Comparison of ENCODE assay signal across 8 mouse cellular contexts in genomic region chr7:29247314-29247700, GRCm38 (mm10). TPM values are rescaled to one million over a fixed set of nuclear protein-coding genes. Genes with fewer than 3 reads are reported as not detected.
DNase-seq lines count a peak whose midpoint lies in the region; ATAC-seq and TF ChIP-seq lines count a peak whose summit lies in the region.

No protein-coding gene starts in this region.

- peaks cover 19% of the 10 kb centered on the region for H3K4me1 ChIP-seq in embryonic facial prominence, embryonic 15.5 days
- H3K4me1 ChIP-seq in heart, embryonic 13.5 days: peaks cover 34% of the 10 kb centered on the region
- peaks cover 3% of the 10 kb centered on the region for H3K4me1 ChIP-seq in kidney, postnatal 0 days (replicated peaks; ENCODE audit: insufficient read depth, low read length)
- H3K4me1 ChIP-seq in liver, postnatal 0 days (ENCODE audit: insufficient read depth): peaks cover 9% of the 10 kb centered on the region
- no peaks in the 10 kb centered on the region for H3K4me1 ChIP-seq in neural tube, embryonic 14.5 days (ENCODE audit: control insufficient read depth, insufficient read depth, low read length)

- ATAC-seq in embryonic facial prominence, embryonic 15.5 days (ENCODE audit: insufficient number of reproducible peaks, low FRiP score, low TSS enrichment, low read depth): no peak
- no peak for ATAC-seq in heart, embryonic 13.5 days (ENCODE audit: extremely low read depth, insufficient number of reproducible peaks, low FRiP score, low TSS enrichment)
- no peak; the same call in 1 of the 2 replicates for ATAC-seq in kidney, postnatal 0 days (replicated peaks; ENCODE audit: low FRiP score, low read depth)
- ATAC-seq in liver, postnatal 0 days: peak; percentile 26; the same call in 1 of the 2 replicates
- peak; percentile 42; the same call in 1 of the 2 replicates for ATAC-seq in neural tube, embryonic 14.5 days (ENCODE audit: low read depth)

- peak overlapping the region; percentile 44 for H3K4me2 ChIP-seq in embryonic facial prominence, embryonic 15.5 days (replicated peaks)
- peak overlapping the region; percentile 81 for H3K4me2 ChIP-seq in heart, embryonic 13.5 days
- H3K4me2 ChIP-seq in kidney, postnatal 0 days (ENCODE audit: low read length): peak overlapping the region; percentile 59
- H3K4me2 ChIP-seq in liver, postnatal 0 days (ENCODE audit: low read depth, low read length): peak overlapping the region; percentile 81
- H3K4me2 ChIP-seq in neural tube, embryonic 14.5 days (ENCODE audit: low read depth, low read length): 0 out of 2 replicates have a peak overlapping the region, but pooled peaks have one; percentile 21

- H3K4me3 ChIP-seq in embryonic facial prominence, embryonic 15.5 days (replicated peaks): peak overlapping the region; percentile 26
- H3K4me3 ChIP-seq in heart, embryonic 13.5 days: peak overlapping the region; percentile 51
- peak overlapping the region; percentile 26 for H3K4me3 ChIP-seq in kidney, postnatal 0 days (replicated peaks; ENCODE audit: low read depth, low read length)
- peak overlapping the region; percentile 39 for H3K4me3 ChIP-seq in liver, postnatal 0 days (ENCODE audit: low read depth, low read length)
- H3K4me3 ChIP-seq in neural tube, embryonic 14.5 days (ENCODE audit: low read depth, low read length): no peak overlapping the region

- DNase-seq in B cell, adult 2 months: peak; percentile 89 to 90
- peak; percentile 59 to 71 for DNase-seq in adrenal gland, postnatal 4 days (ENCODE audit: low spot score in 2 of 2)
- DNase-seq in kidney, postnatal 0 days (ENCODE audit: low spot score): peak; percentile 83
- DNase-seq in liver, postnatal 0 days: peak; percentile 87
- peak; percentile 81 for DNase-seq in testis, postnatal 14 days (ENCODE audit: low spot score)

- TF ChIP-seq EP300 in liver, postnatal 0 days (IDR thresholded peaks at IDR 0.05; ENCODE audit: low read depth): no peak

- no peak overlapping the region for H3K9ac ChIP-seq in embryonic facial prominence, embryonic 15.5 days
- peak overlapping the region; percentile 75 for H3K9ac ChIP-seq in heart, embryonic 13.5 days
- H3K9ac ChIP-seq in kidney, postnatal 0 days (ENCODE audit: low read depth, low read length): no peak overlapping the region
- 0 out of 2 replicates have a peak overlapping the region, but pooled peaks have one; percentile 17 for H3K9ac ChIP-seq in liver, postnatal 0 days (replicated peaks)
- H3K9ac ChIP-seq in neural tube, embryonic 14.5 days (replicated peaks; ENCODE audit: low read depth, low read length): 0 out of 2 replicates have a peak overlapping the region, but pooled peaks have one; percentile 32

- no peak overlapping the region for H3K27ac ChIP-seq in embryonic facial prominence, embryonic 15.5 days (replicated peaks)
- H3K27ac ChIP-seq in heart, embryonic 13.5 days (replicated peaks): no peak overlapping the region
- no peak overlapping the region for H3K27ac ChIP-seq in kidney, postnatal 0 days
- H3K27ac ChIP-seq in liver, postnatal 0 days (ENCODE audit: low read depth): no peak overlapping the region
- no peak overlapping the region for H3K27ac ChIP-seq in neural tube, embryonic 14.5 days (ENCODE audit: low read depth, low read length)

- peaks cover 29% of the 10 kb centered on the region for H3K36me3 ChIP-seq in embryonic facial prominence, embryonic 15.5 days
- H3K36me3 ChIP-seq in heart, embryonic 13.5 days: peaks cover 33% of the 10 kb centered on the region
- 0 out of 2 replicates have a peak, but pooled peaks cover 10% of the 10 kb centered on the region for H3K36me3 ChIP-seq in kidney, postnatal 0 days (ENCODE audit: insufficient read depth, low read length)
- peaks cover 3% of the 10 kb centered on the region; the same call in 1 of the 2 replicates for H3K36me3 ChIP-seq in liver, postnatal 0 days (replicated peaks; ENCODE audit: insufficient read depth, low read length)
- no peaks in the 10 kb centered on the region; the same call in 1 of the 2 replicates for H3K36me3 ChIP-seq in neural tube, embryonic 14.5 days (ENCODE audit: control insufficient read depth, insufficient read depth, low read length)

- WGBS in embryonic facial prominence, embryonic 15.5 days: 33% methylated on average over 16 of the region's 16 CpGs
- 21% methylated on average over 16 of the region's 16 CpGs for WGBS in heart, embryonic 13.5 days
- 33% methylated on average over 16 of the region's 16 CpGs for WGBS in kidney, postnatal 0 days
- WGBS in liver, postnatal 0 days (ENCODE audit: insufficient replicate concordance): 31% methylated on average over 16 of the region's 16 CpGs
- 28% methylated on average over 16 of the region's 16 CpGs for WGBS in neural tube, embryonic 14.5 days

- no peaks in the 10 kb centered on the region for H3K27me3 ChIP-seq in embryonic facial prominence, embryonic 15.5 days
- H3K27me3 ChIP-seq in heart, embryonic 13.5 days (replicated peaks): no peaks in the 10 kb centered on the region
- no peaks in the 10 kb centered on the region for H3K27me3 ChIP-seq in kidney, postnatal 0 days (ENCODE audit: insufficient read depth, low read length)
- no peaks in the 10 kb centered on the region for H3K27me3 ChIP-seq in liver, postnatal 0 days (ENCODE audit: insufficient read depth, low read length)
- H3K27me3 ChIP-seq in neural tube, embryonic 14.5 days (ENCODE audit: control insufficient read depth, insufficient read depth, low read length): peaks cover 5% of the 10 kb centered on the region; the same call in 1 of the 2 replicates

- no peaks in the 10 kb centered on the region for H3K9me3 ChIP-seq in embryonic facial prominence, embryonic 15.5 days (replicated peaks)
- H3K9me3 ChIP-seq in heart, embryonic 13.5 days: no peaks in the 10 kb centered on the region
- no peaks in the 10 kb centered on the region for H3K9me3 ChIP-seq in kidney, postnatal 0 days (replicated peaks; ENCODE audit: low read length)
- no peaks in the 10 kb centered on the region for H3K9me3 ChIP-seq in liver, postnatal 0 days (ENCODE audit: low read length)
- no peaks in the 10 kb centered on the region for H3K9me3 ChIP-seq in neural tube, embryonic 14.5 days (ENCODE audit: control insufficient read depth, low read length)

- peak; percentile 96 for TF ChIP-seq CTCF in kidney, postnatal 0 days (IDR thresholded peaks at IDR 0.05; ENCODE audit: low read depth)
- TF ChIP-seq CTCF in liver, postnatal 0 days (IDR thresholded peaks at IDR 0.05; ENCODE audit: low read depth): peak; percentile 96

RNA-seq across cellular contexts. Expression of gene 2200002D01Rik, which starts 1.0 kb away (rescaled TPM):
- total RNA-seq in adrenal gland, postnatal 4 days (2021): 1 to 10 TPM; 2.4 to 4.5 TPM
- 11.5 and 12.2 TPM in 2 replicates for polyA plus RNA-seq in embryonic facial prominence, embryonic 15.5 days (2015; fragmentation: Nextera tagmentation; extraction: Ambion mirVana)
- 5.7 and 7.3 TPM in 2 replicates for polyA plus RNA-seq in heart, embryonic 13.5 days (2015; fragmentation: Nextera tagmentation; extraction: Ambion mirVana)
- 23.7 and 24.1 TPM in 2 replicates for polyA plus RNA-seq in kidney, postnatal 0 days (2015; fragmentation: Nextera tagmentation; extraction: Ambion mirVana)
- polyA plus RNA-seq in liver, postnatal 0 days (2015; fragmentation: Nextera tagmentation; extraction: Ambion mirVana): 1.9 and 3.3 TPM in 2 replicates
- polyA plus RNA-seq in neural tube, embryonic 14.5 days (2014; fragmentation: Nextera tagmentation; extraction: Ambion mirVana): 0.50 and 0.75 TPM in 2 replicates

RNA-seq across cellular contexts. Expression of gene Yif1b, which starts 9.2 kb away (rescaled TPM):
- total RNA-seq in adrenal gland, postnatal 4 days (2021): 10 to 100 TPM; 48.2 to 49.7 TPM
- polyA plus RNA-seq in embryonic facial prominence, embryonic 15.5 days (2015; fragmentation: Nextera tagmentation; extraction: Ambion mirVana): 121 TPM in 2 replicates
- polyA plus RNA-seq in heart, embryonic 13.5 days (2015; fragmentation: Nextera tagmentation; extraction: Ambion mirVana): 107 and 117 TPM in 2 replicates
- polyA plus RNA-seq in kidney, postnatal 0 days (2015; fragmentation: Nextera tagmentation; extraction: Ambion mirVana): 121 and 131 TPM in 2 replicates
- 45.0 and 46.8 TPM in 2 replicates for polyA plus RNA-seq in liver, postnatal 0 days (2015; fragmentation: Nextera tagmentation; extraction: Ambion mirVana)
- polyA plus RNA-seq in neural tube, embryonic 14.5 days (2014; fragmentation: Nextera tagmentation; extraction: Ambion mirVana): 95.3 and 104 TPM in 2 replicates

RNA-seq across cellular contexts. Expression of gene Kcnk6, which starts 15.0 kb away (rescaled TPM):
- total RNA-seq in adrenal gland, postnatal 4 days (2021): 1 to 10 TPM; 2.9 to 3.6 TPM
- 3.3 and 4.2 TPM in 2 replicates for polyA plus RNA-seq in embryonic facial prominence, embryonic 15.5 days (2015; fragmentation: Nextera tagmentation; extraction: Ambion mirVana)
- 1.6 and 1.7 TPM in 2 replicates for polyA plus RNA-seq in heart, embryonic 13.5 days (2015; fragmentation: Nextera tagmentation; extraction: Ambion mirVana)
- polyA plus RNA-seq in kidney, postnatal 0 days (2015; fragmentation: Nextera tagmentation; extraction: Ambion mirVana): 0.87 and 0.88 TPM in 2 replicates
- polyA plus RNA-seq in liver, postnatal 0 days (2015; fragmentation: Nextera tagmentation; extraction: Ambion mirVana): 0.90 and 1.4 TPM in 2 replicates
- 0.32 and 0.52 TPM in 2 replicates for polyA plus RNA-seq in neural tube, embryonic 14.5 days (2014; fragmentation: Nextera tagmentation; extraction: Ambion mirVana)

RNA-seq across cellular contexts. Expression of gene Catsperg1, which starts 33.5 kb away (rescaled TPM):
- total RNA-seq in adrenal gland, postnatal 4 days (2021): 1 to 10 TPM; 2.0 TPM
- polyA plus RNA-seq in embryonic facial prominence, embryonic 15.5 days (2015; fragmentation: Nextera tagmentation; extraction: Ambion mirVana): 1.1 and 1.3 TPM in 2 replicates
- 0.41 and 0.42 TPM in 2 replicates for polyA plus RNA-seq in heart, embryonic 13.5 days (2015; fragmentation: Nextera tagmentation; extraction: Ambion mirVana)
- 0.51 and 0.53 TPM in 2 replicates for polyA plus RNA-seq in kidney, postnatal 0 days (2015; fragmentation: Nextera tagmentation; extraction: Ambion mirVana)
- polyA plus RNA-seq in liver, postnatal 0 days (2015; fragmentation: Nextera tagmentation; extraction: Ambion mirVana): 0.09 and 0.17 TPM in 2 replicates
- 2.5 and 3.8 TPM in 2 replicates for polyA plus RNA-seq in neural tube, embryonic 14.5 days (2014; fragmentation: Nextera tagmentation; extraction: Ambion mirVana)

RNA-seq across cellular contexts. Expression of gene Spint2, which starts 34.4 kb away (rescaled TPM):
- 10 to 100 TPM; 46.1 to 85.1 TPM for total RNA-seq in adrenal gland, postnatal 4 days (2021)
- polyA plus RNA-seq in embryonic facial prominence, embryonic 15.5 days (2015; fragmentation: Nextera tagmentation; extraction: Ambion mirVana): 212 and 261 TPM in 2 replicates
- polyA plus RNA-seq in heart, embryonic 13.5 days (2015; fragmentation: Nextera tagmentation; extraction: Ambion mirVana): 111 and 116 TPM in 2 replicates
- polyA plus RNA-seq in kidney, postnatal 0 days (2015; fragmentation: Nextera tagmentation; extraction: Ambion mirVana): 460 and 496 TPM in 2 replicates
- polyA plus RNA-seq in liver, postnatal 0 days (2015; fragmentation: Nextera tagmentation; extraction: Ambion mirVana): 84.8 and 94.7 TPM in 2 replicates
- polyA plus RNA-seq in neural tube, embryonic 14.5 days (2014; fragmentation: Nextera tagmentation; extraction: Ambion mirVana): 46.9 and 62.4 TPM in 2 replicates

Comparison
In these comparisons a context has a peak if more than half of its experiments do, and no peak if none do; other contexts are left out.
1. ATAC-seq: peak in liver, postnatal 0 days (single experiment) and neural tube, embryonic 14.5 days (single experiment); none in embryonic facial prominence, embryonic 15.5 days (single experiment), heart, embryonic 13.5 days (single experiment) and kidney, postnatal 0 days (single experiment).
2. H3K4me2 ChIP-seq: peak in every context shown above with its lines; median percentile 81 in heart, embryonic 13.5 days; 81 in liver, postnatal 0 days; 59 in kidney, postnatal 0 days; 44 in embryonic facial prominence, embryonic 15.5 days; 21 in neural tube, embryonic 14.5 days.
3. H3K9ac ChIP-seq: peak in heart, embryonic 13.5 days (single experiment), liver, postnatal 0 days (single experiment) and neural tube, embryonic 14.5 days (single experiment); none in embryonic facial prominence, embryonic 15.5 days (single experiment) and kidney, postnatal 0 days (single experiment).
4. Peak in every context shown above with its lines, with median percentiles within 50 percentile points of each other: DNase-seq.